Mouse (Mus musculus): ENCODE data around the gene Zbtb7b. TPM values are rescaled to one million over a fixed set of nuclear protein-coding genes. Genes with fewer than 3 reads are reported as not detected.

The Zbtb7b gene
- total RNA-seq, 2 experiments from 2014 or later: 10.9 to 18.6 TPM

- DNase-seq (ENCODE audit: low spot score in 2 of 2): peak; percentile 43 to 52
Observed at GRCm38 (mm10) chr3:89391663-89392511, 2.7 kb downstream of the Zbtb7b start.

GRCm38 (mm10) chr3:89390699-89391662 lies 3.6 kb downstream of the Zbtb7b start:
- no peak for DNase-seq (ENCODE audit: low spot score in 2 of 2)
- intact Hi-C loops (cut with DNase I): no loop called here

More at GRCm38 (mm10) chr3:89391663-89392511, 2.7 kb downstream of the Zbtb7b start:
- intact Hi-C loops (cut with DNase I): no loop called here

GRCm38 (mm10) chr3:89390111-89390515 lies 4.5 kb downstream of the Zbtb7b start:
- no peak for DNase-seq (ENCODE audit: low spot score in 2 of 2)
- intact Hi-C loops (cut with DNase I): no loop called here

GRCm38 (mm10) chr3:89388901-89389740 lies 5.5 kb downstream of the Zbtb7b start:
- intact Hi-C loops (cut with DNase I): no loop called here
- DNase-seq (ENCODE audit: low spot score in 2 of 2): no peak

- intact Hi-C loops (cut with DNase I): no loop called here
- no peak for DNase-seq (ENCODE audit: low spot score in 2 of 2)
Observed at GRCm38 (mm10) chr3:89388134-89388881, 6.3 kb downstream of the Zbtb7b start.

- intact Hi-C loops (cut with DNase I): no loop called here
Observed at GRCm38 (mm10) chr3:89387632-89388031, 6.9 kb downstream of the Zbtb7b start.

GRCm38 (mm10) chr3:89386438-89387420 lies 7.8 kb downstream of the Zbtb7b start:
- intact Hi-C loops (cut with DNase I): no loop called here
- no peak for DNase-seq (ENCODE audit: low spot score in 2 of 2)

More at GRCm38 (mm10) chr3:89387632-89388031, 6.9 kb downstream of the Zbtb7b start:
- no peak for DNase-seq (ENCODE audit: low spot score in 2 of 2)

GRCm38 (mm10) chr3:89385451-89385850 lies 9.1 kb downstream of the Zbtb7b start:
- intact Hi-C loops (cut with DNase I): no loop called here
- DNase-seq (ENCODE audit: low spot score in 2 of 2): no peak

GRCm38 (mm10) chr3:89384331-89385076 lies 10.1 kb downstream of the Zbtb7b start:
- intact Hi-C loops (cut with DNase I): no loop called here
- no peak for DNase-seq (ENCODE audit: low spot score in 2 of 2)

- intact Hi-C loops (cut with DNase I): no loop called here
- no peak for DNase-seq (ENCODE audit: low spot score in 2 of 2)
Observed at GRCm38 (mm10) chr3:89383651-89384255, 10.8 kb downstream of the Zbtb7b start.

GRCm38 (mm10) chr3:89382950-89383349 lies 11.6 kb downstream of the Zbtb7b start:
- intact Hi-C loops (cut with DNase I): no loop called here
- DNase-seq (ENCODE audit: low spot score in 2 of 2): no peak

- intact Hi-C loops (cut with DNase I): no loop called here
Observed at GRCm38 (mm10) chr3:89382033-89382882, 12.3 kb downstream of the Zbtb7b start.

GRCm38 (mm10) chr3:89381233-89381632 lies 13.3 kb downstream of the Zbtb7b start:
- intact Hi-C loops (cut with DNase I): no loop called here
- DNase-seq (ENCODE audit: low spot score in 2 of 2): no peak

More at GRCm38 (mm10) chr3:89382033-89382882, 12.3 kb downstream of the Zbtb7b start:
- no peak for DNase-seq (ENCODE audit: low spot score in 2 of 2)

GRCm38 (mm10) chr3:89380711-89381110 lies 13.9 kb downstream of the Zbtb7b start:
- no peak for DNase-seq (ENCODE audit: low spot score in 2 of 2)
- intact Hi-C loops (cut with DNase I): no loop called here

- intact Hi-C loops (cut with DNase I): no loop called here
- no peak for DNase-seq (ENCODE audit: low spot score in 2 of 2)
Observed at GRCm38 (mm10) chr3:89380291-89380690, 14.3 kb downstream of the Zbtb7b start.
